Mouse (Mus musculus): Measurements from ENCODE around the gene Stap1.

GRCm38 (mm10) chr5:86068451-86068850 lies 3.1 kb upstream of the Stap1 start:
- TF ChIP-seq CTCF (conservative IDR thresholded peaks at IDR 0.05; ENCODE audit: insufficient read depth, insufficient read length, low read depth, low read length) (no peak), POLR2A (IDR thresholded peaks at IDR 0.05; ENCODE audit: low read depth, low read length) (no peak)

All from kidney, adult 2 months (tissue).